Mouse (Mus musculus): ENCODE measurements around the gene Zfp60.

Zfp60 gene

GRCm38 (mm10) chr7:27794566-27794965, 63.4 kb downstream of the Zfp60 start:
- no peak for DNase-seq

- no peak for DNase-seq
Measured at GRCm38 (mm10) chr7:27797906-27798811, 67.0 kb downstream of the Zfp60 start.

GRCm38 (mm10) chr7:27801137-27801536, 69.9 kb downstream of the Zfp60 start:
- DNase-seq, result no peak

GRCm38 (mm10) chr7:27802986-27803385, 71.8 kb downstream of the Zfp60 start:
- no peak for DNase-seq
